Mouse (Mus musculus): ENCODE results near the gene Ankmy2. TPM values are rescaled to one million over a fixed set of nuclear protein-coding genes. Genes with fewer than 3 reads are reported as not detected.

The Ankmy2 gene
- polyA plus RNA-seq, 1 experiment = 7.4 TPM

DNA sequence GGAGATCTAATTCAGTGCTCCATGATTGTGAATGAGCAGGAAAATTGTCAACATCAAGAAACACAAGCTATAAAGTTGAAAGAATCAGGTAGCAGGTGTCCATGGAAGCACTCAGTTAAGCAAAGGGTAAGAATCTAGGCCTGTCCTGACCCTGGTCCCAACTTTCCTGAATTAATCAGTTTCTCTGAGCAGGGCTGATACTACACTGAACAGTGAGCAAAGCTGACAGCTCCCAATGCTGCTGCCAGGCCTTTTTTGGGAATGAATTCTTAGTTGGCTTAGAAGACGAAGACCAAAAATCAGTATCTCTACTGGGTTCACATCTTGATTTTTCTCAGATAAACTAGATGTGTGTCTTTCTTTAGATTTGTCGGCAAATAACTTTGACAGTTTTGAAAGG, 6.2 kb upstream of the Ankmy2 start:
- WGBS = 97% methylated on average over 2 of the region's 2 CpGs
- DNase-seq = no peak
- no peak overlapping the region for H3K4me3 ChIP-seq (ENCODE audit: control insufficient read depth, insufficient read depth, low read length)
- H3K36me3 ChIP-seq (ENCODE audit: control insufficient read depth, insufficient read depth, low read length) = no peaks in the 10 kb centered on the region
- TF ChIP-seq POLR2A (IDR thresholded peaks at IDR 0.05; ENCODE audit: control insufficient read depth, extremely low read depth, insufficient read depth, low read length, poor library complexity) = no peak
- no peak for TF ChIP-seq CTCF (IDR thresholded peaks at IDR 0.05; ENCODE audit: borderline replicate concordance, control insufficient read depth, extremely low read depth, insufficient read depth, low read length, poor library complexity)
- no peak overlapping the region for H3K27ac ChIP-seq (ENCODE audit: control insufficient read depth, insufficient read depth, low read length)
- H3K4me1 ChIP-seq (replicated peaks; ENCODE audit: control insufficient read depth, insufficient read depth, low read length) = peaks cover 8% of the 10 kb centered on the region
- H3K27me3 ChIP-seq (ENCODE audit: control insufficient read depth, insufficient read depth, low read length) = no peaks in the 10 kb centered on the region

DNA sequence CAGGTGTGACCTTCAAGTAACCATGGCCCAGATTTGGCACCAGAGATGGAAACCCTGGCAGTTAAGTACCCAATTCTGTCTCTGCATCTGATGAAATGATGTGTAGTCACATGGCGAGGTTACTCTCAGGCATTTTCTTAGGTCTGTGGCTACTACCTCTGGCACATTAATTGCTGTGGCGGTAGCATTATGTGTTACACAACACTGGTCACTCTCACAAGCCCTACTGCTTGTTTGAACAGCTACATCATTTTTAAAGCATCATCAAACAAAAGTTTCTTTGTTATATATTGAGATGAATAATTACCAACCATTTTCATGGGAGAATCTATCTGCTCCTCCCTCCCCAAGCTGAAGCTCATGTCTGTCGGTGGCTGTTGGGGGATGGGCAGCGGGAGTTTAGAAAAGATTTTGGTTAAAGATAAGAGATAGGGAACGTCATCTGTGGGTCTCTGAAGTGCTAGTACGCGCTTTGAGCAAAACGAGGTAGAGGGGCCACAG, 1.7 kb upstream of the Ankmy2 start:
- Histone ChIP-seq H3K4me3 (ENCODE audit: control insufficient read depth, insufficient read depth, low read length) (no peak overlapping the region), H3K27ac (ENCODE audit: control insufficient read depth, insufficient read depth, low read length) (no peak overlapping the region), H3K27me3 (ENCODE audit: control insufficient read depth, insufficient read depth, low read length) (no peaks in the 10 kb centered on the region), H3K36me3 (ENCODE audit: control insufficient read depth, insufficient read depth, low read length) (no peaks in the 10 kb centered on the region), H3K4me1 (replicated peaks; ENCODE audit: control insufficient read depth, insufficient read depth, low read length) (peaks cover 10% of the 10 kb centered on the region)
- TF ChIP-seq POLR2A (IDR thresholded peaks at IDR 0.05; ENCODE audit: control insufficient read depth, extremely low read depth, insufficient read depth, low read length, poor library complexity) (no peak), CTCF (IDR thresholded peaks at IDR 0.05; ENCODE audit: borderline replicate concordance, control insufficient read depth, extremely low read depth, insufficient read depth, low read length, poor library complexity) (no peak)
- DNase-seq = peak; percentile 63
- 10% methylated on average over 8 of the region's 8 CpGs for WGBS

DNA sequence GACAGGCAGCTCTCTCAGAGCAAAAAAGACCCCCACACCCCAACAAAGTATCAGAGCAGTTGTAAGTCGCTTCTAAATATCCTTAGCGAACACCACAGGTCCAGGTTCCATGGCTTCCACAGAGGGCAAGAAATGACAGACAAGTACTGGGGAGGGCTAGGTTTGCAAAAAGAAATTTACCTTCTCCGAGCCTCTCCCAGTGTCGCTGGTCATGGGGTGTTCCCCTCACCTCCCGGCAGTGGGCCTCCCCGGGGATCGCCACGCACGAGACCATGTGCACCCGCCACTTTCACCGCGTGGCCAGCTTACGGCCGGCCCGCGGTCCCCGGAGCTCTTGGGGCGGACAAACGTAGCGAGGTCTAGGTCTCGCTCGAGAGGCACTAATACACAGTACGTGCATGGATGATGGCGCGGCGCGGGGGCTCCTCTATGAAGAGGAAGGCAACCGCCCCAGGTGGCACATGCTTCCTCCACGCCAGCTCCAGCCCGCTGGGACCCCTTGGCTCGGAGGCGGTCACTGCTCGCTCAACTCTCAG, 745 bp upstream of the Ankmy2 start:
- H3K36me3 ChIP-seq (ENCODE audit: control insufficient read depth, insufficient read depth, low read length) = no peaks in the 10 kb centered on the region
- TF ChIP-seq POLR2A (IDR thresholded peaks at IDR 0.05; ENCODE audit: control insufficient read depth, extremely low read depth, insufficient read depth, low read length, poor library complexity) = no peak
- TF ChIP-seq CTCF (IDR thresholded peaks at IDR 0.05; ENCODE audit: borderline replicate concordance, control insufficient read depth, extremely low read depth, insufficient read depth, low read length, poor library complexity) = no peak
- under 1% methylated on average over 33 of the region's 33 CpGs for WGBS
- H3K27ac ChIP-seq (ENCODE audit: control insufficient read depth, insufficient read depth, low read length) = peak overlapping the region; percentile 17
- peak overlapping the region; percentile 92 for H3K4me3 ChIP-seq (ENCODE audit: control insufficient read depth, insufficient read depth, low read length)
- H3K4me1 ChIP-seq (replicated peaks; ENCODE audit: control insufficient read depth, insufficient read depth, low read length) = peaks cover 10% of the 10 kb centered on the region
- DNase-seq = no peak
- no peaks in the 10 kb centered on the region for H3K27me3 ChIP-seq (ENCODE audit: control insufficient read depth, insufficient read depth, low read length)

DNA sequence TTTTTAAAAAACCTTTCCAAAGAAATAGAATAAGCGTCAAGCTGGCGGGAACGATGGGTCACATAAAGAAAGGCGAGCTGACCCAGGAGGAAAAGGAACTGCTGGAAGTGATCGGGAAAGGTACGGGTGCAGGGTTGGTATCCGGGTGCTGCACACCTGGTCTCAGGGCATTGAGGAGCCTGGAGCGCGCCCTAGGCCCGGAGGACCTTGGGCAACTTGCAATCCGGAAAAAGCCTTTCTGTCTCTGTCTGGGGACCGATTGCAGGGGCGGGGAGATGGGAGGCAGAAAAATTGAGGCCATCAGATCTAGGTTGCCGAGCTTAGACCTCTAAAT, 357 bp downstream of the Ankmy2 start:
- Histone ChIP-seq H3K27ac (ENCODE audit: control insufficient read depth, insufficient read depth, low read length) (peak overlapping the region; percentile 87), H3K4me1 (replicated peaks; ENCODE audit: control insufficient read depth, insufficient read depth, low read length) (peaks cover 10% of the 10 kb centered on the region), H3K4me3 (ENCODE audit: control insufficient read depth, insufficient read depth, low read length) (peak overlapping the region; percentile 92), H3K27me3 (ENCODE audit: control insufficient read depth, insufficient read depth, low read length) (no peaks in the 10 kb centered on the region), H3K36me3 (ENCODE audit: control insufficient read depth, insufficient read depth, low read length) (no peaks in the 10 kb centered on the region)
- TF ChIP-seq CTCF (IDR thresholded peaks at IDR 0.05; ENCODE audit: borderline replicate concordance, control insufficient read depth, extremely low read depth, insufficient read depth, low read length, poor library complexity) (no peak), POLR2A (IDR thresholded peaks at IDR 0.05; ENCODE audit: control insufficient read depth, extremely low read depth, insufficient read depth, low read length, poor library complexity) (peak; percentile 21; the same call in 1 of the 2 replicates)
- under 1% methylated on average over 14 of the region's 14 CpGs for WGBS
- peak; percentile 60 for DNase-seq

DNA sequence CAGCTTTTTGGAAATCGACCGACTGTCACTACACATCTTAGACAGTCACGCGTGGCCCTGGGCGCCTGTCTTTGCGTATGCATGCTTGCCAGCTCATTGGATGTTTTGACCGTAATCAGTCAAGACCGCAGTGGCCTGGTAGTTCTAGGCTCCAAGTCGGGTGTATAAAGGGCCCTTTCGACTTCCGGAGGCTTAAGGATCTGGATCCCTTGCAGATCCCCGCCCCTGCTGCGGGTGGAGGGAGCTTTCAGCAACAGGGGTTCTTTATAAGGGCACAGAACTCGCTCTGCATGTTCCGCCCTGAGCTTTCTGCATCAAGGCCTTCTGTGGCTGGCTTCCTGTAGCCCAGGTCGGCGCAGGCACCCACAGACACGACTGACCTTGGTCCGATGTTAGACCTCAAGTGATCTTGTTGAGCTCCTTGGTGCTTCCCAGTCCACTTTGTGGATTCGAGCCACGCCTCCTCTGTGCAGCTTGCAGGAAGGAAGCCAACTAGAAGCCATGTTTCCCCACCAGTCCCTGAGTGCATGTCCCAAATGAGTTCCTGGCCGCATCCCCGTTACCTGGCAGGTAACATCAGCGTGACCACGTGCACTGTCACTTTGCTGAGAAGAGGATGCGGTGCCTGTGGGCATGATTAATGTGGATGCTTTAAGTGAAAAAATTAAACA, 859 bp downstream of the Ankmy2 start, which contains the start of gene Bzw2:
Gene Bzw2 (minus strand): TSS at position 443 of the 671 bp plus-strand sequence.
- DNase-seq = peak; percentile 68
- TF ChIP-seq CTCF (IDR thresholded peaks at IDR 0.05; ENCODE audit: borderline replicate concordance, control insufficient read depth, extremely low read depth, insufficient read depth, low read length, poor library complexity) (no peak), POLR2A (IDR thresholded peaks at IDR 0.05; ENCODE audit: control insufficient read depth, extremely low read depth, insufficient read depth, low read length, poor library complexity) (0 out of 2 replicates have a peak, but pooled peaks have one; percentile 8)
- Histone ChIP-seq H3K27me3 (ENCODE audit: control insufficient read depth, insufficient read depth, low read length) (no peaks in the 10 kb centered on the region), H3K4me3 (ENCODE audit: control insufficient read depth, insufficient read depth, low read length) (peak within 1 kb of the TSS; percentile 92), H3K36me3 (ENCODE audit: control insufficient read depth, insufficient read depth, low read length) (no peaks in the 10 kb centered on the region), H3K27ac (ENCODE audit: control insufficient read depth, insufficient read depth, low read length) (peak within 1 kb of the TSS; percentile 87), H3K4me1 (replicated peaks; ENCODE audit: control insufficient read depth, insufficient read depth, low read length) (peaks cover 10% of the 10 kb centered on the region)
- 1% methylated on average over 26 of the region's 26 CpGs for WGBS

DNA sequence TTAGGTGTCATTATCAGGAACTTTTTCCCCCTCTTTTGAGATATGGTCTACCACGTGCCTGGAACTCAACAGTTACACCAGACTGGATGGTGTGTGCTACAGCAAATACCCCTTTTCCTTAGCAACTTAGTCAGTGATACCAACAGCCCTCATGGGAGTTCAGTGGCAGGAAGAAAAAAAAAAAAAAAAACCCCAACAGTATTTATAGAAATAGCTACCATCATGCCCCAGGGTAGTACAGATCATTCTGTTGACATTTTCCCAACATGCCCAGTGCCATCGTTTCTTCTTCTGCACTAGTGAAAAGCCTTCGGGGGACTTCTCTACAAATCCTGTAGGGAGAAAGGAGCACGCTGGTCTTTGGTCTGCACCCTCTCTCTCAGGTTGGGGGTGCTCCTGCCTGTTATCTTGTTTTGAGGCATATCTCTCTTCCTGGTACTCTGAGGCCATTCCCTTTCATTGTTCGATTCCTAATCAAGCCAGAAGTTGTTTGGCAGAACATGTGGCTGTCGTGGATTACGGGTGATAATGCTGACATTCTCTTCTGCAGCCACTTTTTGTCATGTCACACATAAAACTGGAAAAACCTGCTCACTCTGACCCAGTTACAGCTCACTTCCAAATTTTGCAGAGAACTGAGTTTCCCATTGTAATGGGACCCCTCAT, 7.3 kb downstream of the Ankmy2 start:
- Histone ChIP-seq H3K27ac (ENCODE audit: control insufficient read depth, insufficient read depth, low read length) (no peak overlapping the region), H3K4me3 (ENCODE audit: control insufficient read depth, insufficient read depth, low read length) (no peak overlapping the region), H3K4me1 (replicated peaks; ENCODE audit: control insufficient read depth, insufficient read depth, low read length) (no peaks in the 10 kb centered on the region), H3K27me3 (ENCODE audit: control insufficient read depth, insufficient read depth, low read length) (no peaks in the 10 kb centered on the region), H3K36me3 (ENCODE audit: control insufficient read depth, insufficient read depth, low read length) (no peaks in the 10 kb centered on the region)
- WGBS = 89% methylated on average over 7 of the region's 7 CpGs
- TF ChIP-seq POLR2A (IDR thresholded peaks at IDR 0.05; ENCODE audit: control insufficient read depth, extremely low read depth, insufficient read depth, low read length, poor library complexity) (no peak), CTCF (IDR thresholded peaks at IDR 0.05; ENCODE audit: borderline replicate concordance, control insufficient read depth, extremely low read depth, insufficient read depth, low read length, poor library complexity) (no peak)
- DNase-seq = no peak
